Comparison of ENCODE assay signal across 10 mouse cellular contexts in the genomic region with DNA sequence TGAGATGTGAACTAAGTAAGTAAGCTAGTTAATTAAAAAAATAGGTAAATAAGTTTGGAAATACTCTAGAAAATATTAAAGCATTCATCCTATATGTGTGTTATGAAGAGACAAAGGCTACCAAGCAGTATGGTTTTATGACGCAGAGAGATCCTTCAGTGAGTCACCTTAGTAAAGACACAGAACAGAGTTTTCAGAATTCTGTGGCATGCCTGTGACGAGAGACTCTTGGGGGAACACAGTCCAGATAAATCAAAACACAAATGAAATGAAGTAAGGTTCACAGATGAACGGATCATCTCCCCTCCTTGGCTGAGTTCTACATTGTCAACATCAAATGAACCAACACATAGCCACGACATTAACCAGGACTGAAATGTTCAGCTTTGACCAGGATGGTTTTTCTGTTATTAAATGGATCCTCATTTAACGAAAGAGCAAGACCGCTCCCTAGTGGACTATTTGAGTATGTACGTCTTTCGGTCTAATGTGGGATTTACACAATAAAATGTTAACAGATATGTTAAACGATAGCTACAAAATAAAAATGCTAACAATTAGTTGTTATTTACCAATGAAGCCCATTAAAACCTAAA.
DNase-seq lines count a peak whose midpoint lies in the region; ATAC-seq and TF ChIP-seq lines count a peak whose summit lies in the region.
"Had no signal": no experiment of that assay in that cellular context is flagged by ENCODE, and none has a peak within 500 bp of the region (broad histone marks: within the 10 kb centered on the region; RNA-seq: fewer than 3 reads in every experiment).

No protein-coding gene starts in this region.

- no peak for ATAC-seq in kidney, embryonic 15.5 days (replicated peaks; ENCODE audit: low FRiP score)
- no peak for ATAC-seq in midbrain, postnatal 0 days (ENCODE audit: low FRiP score)

- no peaks in the 10 kb centered on the region for H3K9me3 ChIP-seq in kidney, embryonic 15.5 days (replicated peaks)
- no peaks in the 10 kb centered on the region for H3K9me3 ChIP-seq in midbrain, postnatal 0 days (ENCODE audit: low read length)
- H3K9me3 ChIP-seq: embryonic facial prominence, embryonic 12.5 days; liver, embryonic 13.5 days had no signal

- H3K4me2 ChIP-seq in kidney, embryonic 15.5 days = no peak overlapping the region
- H3K4me2 ChIP-seq in midbrain, postnatal 0 days (ENCODE audit: low read depth, low read length, poor library complexity, severe bottlenecking) = no peak overlapping the region
- H3K4me2 ChIP-seq: embryonic facial prominence, embryonic 12.5 days; liver, embryonic 13.5 days had no signal

- H3K27ac ChIP-seq in kidney, embryonic 15.5 days = no peak overlapping the region
- H3K27ac ChIP-seq in midbrain, postnatal 0 days (ENCODE audit: low read depth, low read length) = no peak overlapping the region
- H3K27ac ChIP-seq: embryonic facial prominence, embryonic 12.5 days; liver, embryonic 13.5 days had no signal

- H3K4me3 ChIP-seq in kidney, embryonic 15.5 days (replicated peaks) = no peak overlapping the region
- H3K4me3 ChIP-seq in midbrain, postnatal 0 days (ENCODE audit: low read depth, low read length) = no peak overlapping the region
- H3K4me3 ChIP-seq: embryonic facial prominence, embryonic 12.5 days; liver, embryonic 13.5 days had no signal

- no peaks in the 10 kb centered on the region for H3K36me3 ChIP-seq in kidney, embryonic 15.5 days
- H3K36me3 ChIP-seq in midbrain, postnatal 0 days (ENCODE audit: insufficient read depth, low read length) = no peaks in the 10 kb centered on the region
- H3K36me3 ChIP-seq: embryonic facial prominence, embryonic 12.5 days; liver, embryonic 13.5 days had no signal

- no peak overlapping the region for H3K9ac ChIP-seq in kidney, embryonic 15.5 days
- no peak overlapping the region for H3K9ac ChIP-seq in midbrain, postnatal 0 days (replicated peaks; ENCODE audit: low read length, poor library complexity, severe bottlenecking)
- H3K9ac ChIP-seq: embryonic facial prominence, embryonic 12.5 days; liver, embryonic 13.5 days had no signal

- no peaks in the 10 kb centered on the region for H3K4me1 ChIP-seq in kidney, embryonic 15.5 days
- H3K4me1 ChIP-seq in midbrain, postnatal 0 days (ENCODE audit: insufficient read depth, low read length) = no peaks in the 10 kb centered on the region
- H3K4me1 ChIP-seq: embryonic facial prominence, embryonic 12.5 days; liver, embryonic 13.5 days had no signal

- DNase-seq in kidney, adult 9 months = peak; percentile 21
- DNase-seq in MN1 (ENCODE audit: low spot score) = peak; percentile 70
- peak; percentile 42 for DNase-seq in embryo, embryonic 11.5 days (ENCODE audit: low read depth, low spot score)
- DNase-seq in kidney, postnatal 14 days = peak; percentile 30
- DNase-seq in midbrain, postnatal 0 days (ENCODE audit: low spot score) = peak; percentile 87
- no peak for DNase-seq in urinary bladder, postnatal 10 days (ENCODE audit: low spot score)
- DNase-seq in gastrocnemius, postnatal 4 days (ENCODE audit: low spot score in 2 of 2) = no peak
- DNase-seq: liver, embryonic 13.5 days had no signal

- 19% methylated on average over 9 of the region's 9 CpGs for WGBS in kidney, embryonic 15.5 days
- WGBS in midbrain, postnatal 0 days = 22% methylated on average over 9 of the region's 9 CpGs

- peak; percentile 91 for TF ChIP-seq CTCF in midbrain, postnatal 0 days (IDR thresholded peaks at IDR 0.05)

- no peaks in the 10 kb centered on the region for H3K27me3 ChIP-seq in kidney, embryonic 15.5 days
- no peaks in the 10 kb centered on the region for H3K27me3 ChIP-seq in midbrain, postnatal 0 days (ENCODE audit: insufficient read depth, low read length)
- H3K27me3 ChIP-seq: embryonic facial prominence, embryonic 12.5 days; liver, embryonic 13.5 days had no signal

Comparison
In these comparisons a context has a peak if more than half of its experiments do, and no peak if none do; other contexts are left out.
1. DNase-seq: peak in kidney, adult 9 months (single experiment), MN1 (single experiment), embryo, embryonic 11.5 days (single experiment), kidney, postnatal 14 days (single experiment) and midbrain, postnatal 0 days (single experiment); none in urinary bladder, postnatal 10 days (single experiment) and gastrocnemius, postnatal 4 days (0 of 2).